Mouse (Mus musculus) C2C12 (cell line): ENCODE results near the gene Atp1b4. TPM values are rescaled to one million over a fixed set of nuclear protein-coding genes. Genes with fewer than 3 reads are reported as not detected.

Experiments
- H3K27me3 ChIP-seq: one replicate; pipeline ENCODE4 v1.6.1; 2011; ENCODE audit not compliant: control insufficient read depth, insufficient read depth, insufficient read length
- H3K36me3 ChIP-seq: one replicate; pipeline ENCODE4 v1.6.1; 2011; ENCODE audit not compliant: control insufficient read depth, insufficient read depth
- H3K4me3 ChIP-seq: one replicate; pipeline ENCODE4 v1.5.1; 2011; ENCODE audit warnings: mild to moderate bottlenecking, control low read depth; ENCODE audit not compliant: poor library complexity, insufficient read depth, severe bottlenecking
- H3K79me2 ChIP-seq: one replicate; pipeline ENCODE4 v1.6.1; 2011; ENCODE audit not compliant: control insufficient read depth, insufficient read depth
- H3K79me3 ChIP-seq: one replicate; pipeline ENCODE4 v1.6.1; 2011; ENCODE audit warnings: low read depth, control low read depth
- H3ac ChIP-seq: one replicate; pipeline ENCODE3; 2011; ENCODE audit warnings: low read depth; ENCODE audit not compliant: control insufficient read depth, insufficient read length
- CEBPB ChIP-seq: IDR thresholded peaks from one replicate; pipeline ENCODE4 v1.6.1; 2011; ENCODE audit warnings: low read depth, mild to moderate bottlenecking, control low read depth, moderate library complexity
- CTCF ChIP-seq: IDR thresholded peaks from one replicate; pipeline ENCODE4 v1.5.1; 2011; ENCODE audit not compliant: control insufficient read depth, insufficient read depth, insufficient read length
- FOSL1 ChIP-seq: IDR thresholded peaks from one replicate; pipeline ENCODE4 v1.8.0; 2011; ENCODE audit warnings: mild to moderate bottlenecking, low read length; ENCODE audit not compliant: poor library complexity, insufficient read depth, severe bottlenecking
- MAX ChIP-seq: IDR thresholded peaks from one replicate; pipeline ENCODE4 v1.6.1; 2011; ENCODE audit warnings: mild to moderate bottlenecking, control low read depth
- MYOD1 ChIP-seq: IDR thresholded peaks from one replicate; pipeline ENCODE4 v1.6.1; 2011; ENCODE audit warnings: low read depth; ENCODE audit not compliant: control insufficient read depth, insufficient read length
- MYOG ChIP-seq: IDR thresholded peaks from one replicate; pipeline ENCODE4 v1.6.1; 2011; ENCODE audit not compliant: control insufficient read depth, insufficient read length; ENCODE audit errors: extremely low read depth
- USF1 ChIP-seq: IDR thresholded peaks from one replicate; pipeline ENCODE4 v1.6.1; 2011; ENCODE audit warnings: low read depth, mild to moderate bottlenecking, control low read depth, moderate library complexity
- long read RNA-seq, 2 experiments: library from polyadenylated mRNA; unstranded; transcript quantifications; one replicate each; pipeline ENCODE4 v2.0.0; 2019 to 2020
- polyA plus RNA-seq: library from polyadenylated mRNA; unstranded; fragments of >200 nt; fragmentation: generic; extraction: Trizol; gene quantifications from one replicate; pipeline ENCODE4 v1.2.1, GENCODE M21; 2012; ENCODE audit warnings: missing spikeins

Gene Atp1b4
- polyA plus RNA-seq: 0.01 TPM
- long read RNA-seq, experiment 1: 0 reads
- long read RNA-seq, experiment 2: 0 reads

- Histone ChIP-seq H3K79me3 (no peaks in the 10 kb centered on the region), H3K79me2 (no peaks in the 10 kb centered on the region), H3ac (no peak within 1 kb of the TSS), H3K4me3 (no peak within 1 kb of the TSS), H3K36me3 (no peaks in the 10 kb centered on the region), H3K27me3 (no peaks in the 10 kb centered on the region)
- TF ChIP-seq FOSL1: no peak
- no peak for TF ChIP-seq MYOD1
- no peak for TF ChIP-seq CTCF
- TF ChIP-seq USF1: no peak
- no peak for TF ChIP-seq CEBPB
- no peak for TF ChIP-seq MYOG
- no peak for TF ChIP-seq MAX
Measured at GRCm38 (mm10) chrX:38315884-38316283, at the start of gene Atp1b4. Gene Atp1b4, plus strand, starts transcription at chrX:38316184.

- no peak for TF ChIP-seq MYOD1
- no peak for TF ChIP-seq MAX
- no peak for TF ChIP-seq FOSL1
- no peak for TF ChIP-seq CEBPB
- TF ChIP-seq CTCF: no peak
- TF ChIP-seq MYOG: no peak
- TF ChIP-seq USF1: no peak
Measured at GRCm38 (mm10) chrX:38308597-38308996, 7.4 kb upstream of the Atp1b4 start.

GRCm38 (mm10) chrX:38311054-38311453, 4.9 kb upstream of the Atp1b4 start:
- no peak overlapping the region for H3ac ChIP-seq
- no peaks in the 10 kb centered on the region for H3K79me2 ChIP-seq
- no peak overlapping the region for H3K4me3 ChIP-seq
- H3K79me3 ChIP-seq: no peaks in the 10 kb centered on the region
- TF ChIP-seq MAX: no peak
- no peak for TF ChIP-seq CTCF
- TF ChIP-seq MYOD1: no peak
- TF ChIP-seq MYOG: no peak
- no peak for TF ChIP-seq USF1
- TF ChIP-seq FOSL1: no peak
- no peak for TF ChIP-seq CEBPB
- no peaks in the 10 kb centered on the region for H3K36me3 ChIP-seq
- no peaks in the 10 kb centered on the region for H3K27me3 ChIP-seq

More at GRCm38 (mm10) chrX:38308597-38308996, 7.4 kb upstream of the Atp1b4 start:
- Histone ChIP-seq H3K79me2 (no peaks in the 10 kb centered on the region), H3ac (no peak overlapping the region), H3K36me3 (no peaks in the 10 kb centered on the region), H3K4me3 (no peak overlapping the region), H3K79me3 (no peaks in the 10 kb centered on the region), H3K27me3 (no peaks in the 10 kb centered on the region)

GRCm38 (mm10) chrX:38312910-38313625, 2.9 kb upstream of the Atp1b4 start:
- H3K4me3 ChIP-seq: no peak overlapping the region
- H3K79me2 ChIP-seq: no peaks in the 10 kb centered on the region
- TF ChIP-seq FOSL1 (no peak), MYOG (no peak), USF1 (no peak), CTCF (no peak), MAX (no peak), CEBPB (no peak), MYOD1 (no peak)
- H3K79me3 ChIP-seq: no peaks in the 10 kb centered on the region
- no peaks in the 10 kb centered on the region for H3K36me3 ChIP-seq
- no peaks in the 10 kb centered on the region for H3K27me3 ChIP-seq
- no peak overlapping the region for H3ac ChIP-seq

GRCm38 (mm10) chrX:38313626-38314210, 2.3 kb upstream of the Atp1b4 start:
- Histone ChIP-seq H3K79me3 (no peaks in the 10 kb centered on the region), H3K4me3 (no peak overlapping the region), H3K27me3 (no peaks in the 10 kb centered on the region), H3ac (no peak overlapping the region), H3K36me3 (no peaks in the 10 kb centered on the region), H3K79me2 (no peaks in the 10 kb centered on the region)
- TF ChIP-seq MYOG (no peak), USF1 (no peak), MAX (no peak), CTCF (no peak), FOSL1 (no peak), CEBPB (no peak), MYOD1 (no peak)
